ENCODE assay signal across 21 mouse cellular contexts in genomic region chr16:49947610-49948009, GRCm38 (mm10).
DNase-seq lines count a peak whose midpoint lies in the region; ATAC-seq and TF ChIP-seq lines count a peak whose summit lies in the region.
"Had no signal": no experiment of that assay in that cellular context is flagged by ENCODE, and none has a peak within 500 bp of the region (broad histone marks: within the 10 kb centered on the region; RNA-seq: fewer than 3 reads in every experiment).

No protein-coding gene starts in this region.

- no peaks in the 10 kb centered on the region for H3K36me3 ChIP-seq in intestine, embryonic 15.5 days
- no peaks in the 10 kb centered on the region for H3K36me3 ChIP-seq in intestine, postnatal 0 days (ENCODE audit: control insufficient read depth, insufficient read depth)
- no peaks in the 10 kb centered on the region for H3K36me3 ChIP-seq in kidney, embryonic 15.5 days
- no peaks in the 10 kb centered on the region for H3K36me3 ChIP-seq in kidney, embryonic 16.5 days (ENCODE audit: insufficient read depth, low read length)
- H3K36me3 ChIP-seq in intestine, embryonic 16.5 days (ENCODE audit: control insufficient read depth, insufficient read depth, low read length) = no peaks in the 10 kb centered on the region
- H3K36me3 ChIP-seq: G1E had no signal

- 0 out of 2 replicates have a peak, but pooled peaks have one; percentile 50 for ATAC-seq in intestine, embryonic 15.5 days
- ATAC-seq in intestine, postnatal 0 days = no peak
- ATAC-seq in kidney, embryonic 15.5 days (replicated peaks; ENCODE audit: low FRiP score) = peak; percentile 66
- ATAC-seq in kidney, embryonic 16.5 days (ENCODE audit: low FRiP score, low TSS enrichment) = no peak
- peak; percentile 65; the same call in 1 of the 2 replicates for ATAC-seq in intestine, embryonic 16.5 days
- ATAC-seq: activated CD4-positive, CD25-positive, alpha-beta regulatory T cell, adult 4 months; CD4-positive, CD25-positive, alpha-beta regulatory T cell, adult 4 months; Patski had no signal

- WGBS in intestine, embryonic 15.5 days = 71% methylated on average over 7 of the region's 7 CpGs
- 56% methylated on average over 7 of the region's 7 CpGs for WGBS in intestine, postnatal 0 days
- WGBS in kidney, embryonic 15.5 days = 61% methylated on average over 7 of the region's 7 CpGs
- 56% methylated on average over 7 of the region's 7 CpGs for WGBS in kidney, embryonic 16.5 days
- 69% methylated on average over 7 of the region's 7 CpGs for WGBS in intestine, embryonic 16.5 days

- H3K27me3 ChIP-seq in intestine, embryonic 15.5 days (replicated peaks) = no peaks in the 10 kb centered on the region
- no peaks in the 10 kb centered on the region for H3K27me3 ChIP-seq in intestine, postnatal 0 days (replicated peaks; ENCODE audit: control insufficient read depth, insufficient read depth, low read length)
- H3K27me3 ChIP-seq in kidney, embryonic 15.5 days = no peaks in the 10 kb centered on the region
- no peaks in the 10 kb centered on the region for H3K27me3 ChIP-seq in kidney, embryonic 16.5 days (ENCODE audit: insufficient read depth, low read length)
- H3K27me3 ChIP-seq in intestine, embryonic 16.5 days (replicated peaks; ENCODE audit: control insufficient read depth, insufficient read depth, low read length) = no peaks in the 10 kb centered on the region
- H3K27me3 ChIP-seq: CH12.LX, Patski had no signal

- no peak overlapping the region for H3K27ac ChIP-seq in intestine, embryonic 15.5 days
- no peak overlapping the region for H3K27ac ChIP-seq in intestine, postnatal 0 days (ENCODE audit: low read depth, low read length)
- H3K27ac ChIP-seq in kidney, embryonic 15.5 days = no peak overlapping the region
- H3K27ac ChIP-seq in kidney, embryonic 16.5 days (ENCODE audit: low read length) = no peak overlapping the region
- peak overlapping the region; percentile 24; the same call in 1 of the 2 replicates for H3K27ac ChIP-seq in intestine, embryonic 16.5 days (ENCODE audit: low read length)

- no peaks in the 10 kb centered on the region for H3K9me3 ChIP-seq in intestine, embryonic 15.5 days
- H3K9me3 ChIP-seq in intestine, postnatal 0 days (ENCODE audit: control insufficient read depth) = no peaks in the 10 kb centered on the region
- no peaks in the 10 kb centered on the region for H3K9me3 ChIP-seq in kidney, embryonic 15.5 days (replicated peaks)
- peaks cover 4% of the 10 kb centered on the region; the same call in 1 of the 2 replicates for H3K9me3 ChIP-seq in kidney, embryonic 16.5 days (ENCODE audit: low read length)
- H3K9me3 ChIP-seq in intestine, embryonic 16.5 days (ENCODE audit: control insufficient read depth, low read length) = no peaks in the 10 kb centered on the region
- H3K9me3 ChIP-seq: G1E had no signal

- TF ChIP-seq CTCF in intestine, postnatal 0 days (IDR thresholded peaks at IDR 0.05; ENCODE audit: low read depth) = no peak

- DNase-seq in heart, adult 8-10 months (ENCODE audit: low spot score) = no peak
- DNase-seq: adrenal gland, adult 2 months; adrenal gland, adult 8-10 months; adrenal gland, postnatal 10 days; adrenal gland, postnatal 14 days; adrenal gland, postnatal 25 days; adrenal gland, postnatal 36 days; B cell, adult 2 months; cerebellum, adult 11 months; cerebellum, adult 11-12 months; cerebellum, adult 18-20 months had no signal

- no peak overlapping the region for H3K4me2 ChIP-seq in intestine, embryonic 15.5 days (replicated peaks)
- H3K4me2 ChIP-seq in intestine, postnatal 0 days (replicated peaks; ENCODE audit: low read depth) = no peak overlapping the region
- no peak overlapping the region for H3K4me2 ChIP-seq in kidney, embryonic 15.5 days
- no peak overlapping the region for H3K4me2 ChIP-seq in kidney, embryonic 16.5 days (replicated peaks; ENCODE audit: low read depth, low read length)
- H3K4me2 ChIP-seq in intestine, embryonic 16.5 days (ENCODE audit: low read depth, low read length) = no peak overlapping the region

- H3K4me1 ChIP-seq in intestine, embryonic 15.5 days (replicated peaks) = no peaks in the 10 kb centered on the region
- H3K4me1 ChIP-seq in intestine, postnatal 0 days (replicated peaks; ENCODE audit: control insufficient read depth, insufficient read depth, low read length) = no peaks in the 10 kb centered on the region
- peaks cover 19% of the 10 kb centered on the region for H3K4me1 ChIP-seq in kidney, embryonic 15.5 days
- peaks cover 9% of the 10 kb centered on the region for H3K4me1 ChIP-seq in kidney, embryonic 16.5 days (ENCODE audit: insufficient read depth, low read length)
- H3K4me1 ChIP-seq in intestine, embryonic 16.5 days (ENCODE audit: control insufficient read depth, insufficient read depth, low read length) = peaks cover 5% of the 10 kb centered on the region; the same call in 1 of the 2 replicates

- H3K9ac ChIP-seq in intestine, embryonic 15.5 days = no peak overlapping the region
- no peak overlapping the region for H3K9ac ChIP-seq in intestine, postnatal 0 days (ENCODE audit: low read depth, low read length)
- no peak overlapping the region for H3K9ac ChIP-seq in kidney, embryonic 15.5 days
- no peak overlapping the region for H3K9ac ChIP-seq in kidney, embryonic 16.5 days (replicated peaks; ENCODE audit: low read length)
- no peak overlapping the region for H3K9ac ChIP-seq in intestine, embryonic 16.5 days (ENCODE audit: low read depth, low read length)

- H3K4me3 ChIP-seq in intestine, embryonic 15.5 days (replicated peaks) = no peak overlapping the region
- H3K4me3 ChIP-seq in intestine, postnatal 0 days (ENCODE audit: low read depth, low read length) = no peak overlapping the region
- no peak overlapping the region for H3K4me3 ChIP-seq in kidney, embryonic 15.5 days (replicated peaks)
- no peak overlapping the region for H3K4me3 ChIP-seq in kidney, embryonic 16.5 days (ENCODE audit: low read length)
- H3K4me3 ChIP-seq in intestine, embryonic 16.5 days (ENCODE audit: low read length) = no peak overlapping the region

Comparison
In these comparisons a context has a peak if more than half of its experiments do, and no peak if none do; other contexts are left out.
1. ATAC-seq: peak in intestine, embryonic 15.5 days (single experiment), kidney, embryonic 15.5 days (single experiment) and intestine, embryonic 16.5 days (single experiment); none in intestine, postnatal 0 days (single experiment) and kidney, embryonic 16.5 days (single experiment).